Mouse (Mus musculus): ENCODE data around the gene Parp16. TPM values are rescaled to one million over a fixed set of nuclear protein-coding genes. Genes with fewer than 3 reads are reported as not detected.

The Parp16 gene
- polyA plus RNA-seq, 1 experiment from 2014 or later = 5.6 TPM

- no peak overlapping the region for H3K27ac ChIP-seq (replicated peaks in 1 of 2; ENCODE audit: control insufficient read depth in 1 of 2, insufficient read depth in 1 of 2, low read depth in 2 of 2, low read length in 2 of 2)
- no peaks in the 10 kb centered on the region for H3K27me3 ChIP-seq (ENCODE audit: control insufficient read depth, insufficient read depth, low read length)
- H3K4me1 ChIP-seq (ENCODE audit: control insufficient read depth in 2 of 2, insufficient read depth in 2 of 2, low read length in 2 of 2) = no peaks in the 10 kb centered on the region
- H3K9me3 ChIP-seq (ENCODE audit: control insufficient read depth, low read length) = no peaks in the 10 kb centered on the region
- peaks cover 19% of the 10 kb centered on the region; the same call in 1 of the 2 replicates for H3K36me3 ChIP-seq (ENCODE audit: control insufficient read depth, insufficient read depth, low read length)
- no peak overlapping the region for H3K9ac ChIP-seq (ENCODE audit: low read length)
- no peak overlapping the region for H3K4me3 ChIP-seq (ENCODE audit: control insufficient read depth in 1 of 2, insufficient read depth in 1 of 2, low read depth in 1 of 2, low read length in 2 of 2)
- ATAC-seq (ENCODE audit: insufficient number of reproducible peaks, insufficient read depth, low FRiP score, low read depth) = no peak
- H3K4me2 ChIP-seq (ENCODE audit: low read length) = no peak overlapping the region
- 37% methylated on average over 4 of the region's 4 CpGs for WGBS
Observed at GRCm38 (mm10) chr9:65225795-65226194, 30.6 kb downstream of the Parp16 start.

- H3K4me2 ChIP-seq (ENCODE audit: low read length) = no peak overlapping the region
- no peak overlapping the region for H3K9ac ChIP-seq (ENCODE audit: low read length)
- no peak for ATAC-seq (ENCODE audit: insufficient number of reproducible peaks, insufficient read depth, low FRiP score, low read depth)
- no peaks in the 10 kb centered on the region for H3K4me1 ChIP-seq (ENCODE audit: control insufficient read depth in 2 of 2, insufficient read depth in 2 of 2, low read length in 2 of 2)
- H3K4me3 ChIP-seq (ENCODE audit: control insufficient read depth in 1 of 2, insufficient read depth in 1 of 2, low read depth in 1 of 2, low read length in 2 of 2) = no peak overlapping the region
- WGBS = 78% methylated on average over 6 of the region's 6 CpGs
- H3K36me3 ChIP-seq (ENCODE audit: control insufficient read depth, insufficient read depth, low read length) = peaks cover 22% of the 10 kb centered on the region; the same call in 1 of the 2 replicates
- no peaks in the 10 kb centered on the region for H3K27me3 ChIP-seq (ENCODE audit: control insufficient read depth, insufficient read depth, low read length)
- no peak overlapping the region for H3K27ac ChIP-seq (replicated peaks in 1 of 2; ENCODE audit: control insufficient read depth in 1 of 2, insufficient read depth in 1 of 2, low read depth in 2 of 2, low read length in 2 of 2)
- H3K9me3 ChIP-seq (ENCODE audit: control insufficient read depth, low read length) = no peaks in the 10 kb centered on the region
Observed at GRCm38 (mm10) chr9:65230250-65230649, 35.1 kb downstream of the Parp16 start.

GRCm38 (mm10) chr9:65231284-65231683 is 36.1 kb downstream of the Parp16 start:
- ATAC-seq (ENCODE audit: insufficient number of reproducible peaks, insufficient read depth, low FRiP score, low read depth) = no peak
- H3K27me3 ChIP-seq (ENCODE audit: control insufficient read depth, insufficient read depth, low read length) = no peaks in the 10 kb centered on the region

GRCm38 (mm10) chr9:65233243-65233985 is 38.3 kb downstream of the Parp16 start:
- WGBS = 87% methylated on average over 9 of the region's 9 CpGs
- no peak overlapping the region for H3K4me2 ChIP-seq (ENCODE audit: low read length)
- ATAC-seq (ENCODE audit: insufficient number of reproducible peaks, insufficient read depth, low FRiP score, low read depth) = no peak
- no peak overlapping the region for H3K4me3 ChIP-seq (ENCODE audit: control insufficient read depth in 1 of 2, insufficient read depth in 1 of 2, low read depth in 1 of 2, low read length in 2 of 2)
- H3K4me1 ChIP-seq (ENCODE audit: control insufficient read depth in 2 of 2, insufficient read depth in 2 of 2, low read length in 2 of 2) = no peaks in the 10 kb centered on the region
- H3K27ac ChIP-seq (replicated peaks in 1 of 2; ENCODE audit: control insufficient read depth in 1 of 2, insufficient read depth in 1 of 2, low read depth in 2 of 2, low read length in 2 of 2) = no peak overlapping the region
- H3K9ac ChIP-seq (ENCODE audit: low read length) = no peak overlapping the region
- H3K9me3 ChIP-seq (ENCODE audit: control insufficient read depth, low read length) = no peaks in the 10 kb centered on the region
- H3K27me3 ChIP-seq (ENCODE audit: control insufficient read depth, insufficient read depth, low read length) = no peaks in the 10 kb centered on the region
- peaks cover 16% of the 10 kb centered on the region for H3K36me3 ChIP-seq (ENCODE audit: control insufficient read depth, insufficient read depth, low read length)

More at GRCm38 (mm10) chr9:65231284-65231683, 36.1 kb downstream of the Parp16 start:
- Histone ChIP-seq H3K27ac (replicated peaks in 1 of 2; ENCODE audit: control insufficient read depth in 1 of 2, insufficient read depth in 1 of 2, low read depth in 2 of 2, low read length in 2 of 2) (no peak overlapping the region), H3K4me2 (ENCODE audit: low read length) (no peak overlapping the region), H3K36me3 (ENCODE audit: control insufficient read depth, insufficient read depth, low read length) (peaks cover 18% of the 10 kb centered on the region), H3K4me3 (ENCODE audit: control insufficient read depth in 1 of 2, insufficient read depth in 1 of 2, low read depth in 1 of 2, low read length in 2 of 2) (no peak overlapping the region), H3K9ac (ENCODE audit: low read length) (no peak overlapping the region), H3K4me1 (ENCODE audit: control insufficient read depth in 2 of 2, insufficient read depth in 2 of 2, low read length in 2 of 2) (no peaks in the 10 kb centered on the region), H3K9me3 (ENCODE audit: control insufficient read depth, low read length) (no peaks in the 10 kb centered on the region)
- 58% methylated on average over 8 of the region's 8 CpGs for WGBS

- Histone ChIP-seq H3K9ac (ENCODE audit: low read length) (no peak overlapping the region), H3K4me1 (ENCODE audit: control insufficient read depth in 2 of 2, insufficient read depth in 2 of 2, low read length in 2 of 2) (no peaks in the 10 kb centered on the region), H3K27me3 (ENCODE audit: control insufficient read depth, insufficient read depth, low read length) (no peaks in the 10 kb centered on the region), H3K4me2 (ENCODE audit: low read length) (no peak overlapping the region), H3K36me3 (ENCODE audit: control insufficient read depth, insufficient read depth, low read length) (peaks cover 16% of the 10 kb centered on the region), H3K9me3 (ENCODE audit: control insufficient read depth, low read length) (no peaks in the 10 kb centered on the region), H3K27ac (replicated peaks in 1 of 2; ENCODE audit: control insufficient read depth in 1 of 2, insufficient read depth in 1 of 2, low read depth in 2 of 2, low read length in 2 of 2) (no peak overlapping the region), H3K4me3 (ENCODE audit: control insufficient read depth in 1 of 2, insufficient read depth in 1 of 2, low read depth in 1 of 2, low read length in 2 of 2) (no peak overlapping the region)
- WGBS = 70% methylated on average over 3 of the region's 3 CpGs
- no peak for ATAC-seq (ENCODE audit: insufficient number of reproducible peaks, insufficient read depth, low FRiP score, low read depth)
Observed at GRCm38 (mm10) chr9:65234734-65235133, 39.6 kb downstream of the Parp16 start.

GRCm38 (mm10) chr9:65235601-65236000 is 40.4 kb downstream of the Parp16 start:
- H3K36me3 ChIP-seq (ENCODE audit: control insufficient read depth, insufficient read depth, low read length) = peaks cover 9% of the 10 kb centered on the region
- H3K27me3 ChIP-seq (ENCODE audit: control insufficient read depth, insufficient read depth, low read length) = no peaks in the 10 kb centered on the region
- no peak overlapping the region for H3K4me3 ChIP-seq (ENCODE audit: control insufficient read depth in 1 of 2, insufficient read depth in 1 of 2, low read depth in 1 of 2, low read length in 2 of 2)
- no peak for ATAC-seq (ENCODE audit: insufficient number of reproducible peaks, insufficient read depth, low FRiP score, low read depth)
- H3K27ac ChIP-seq (replicated peaks in 1 of 2; ENCODE audit: control insufficient read depth in 1 of 2, insufficient read depth in 1 of 2, low read depth in 2 of 2, low read length in 2 of 2) = no peak overlapping the region
- no peaks in the 10 kb centered on the region for H3K9me3 ChIP-seq (ENCODE audit: control insufficient read depth, low read length)
- no peak overlapping the region for H3K9ac ChIP-seq (ENCODE audit: low read length)
- no peaks in the 10 kb centered on the region for H3K4me1 ChIP-seq (ENCODE audit: control insufficient read depth in 2 of 2, insufficient read depth in 2 of 2, low read length in 2 of 2)
- 24% methylated on average over 1 of the region's 1 CpGs for WGBS
- no peak overlapping the region for H3K4me2 ChIP-seq (ENCODE audit: low read length)

- Histone ChIP-seq H3K9me3 (ENCODE audit: control insufficient read depth, low read length) (no peaks in the 10 kb centered on the region), H3K4me1 (ENCODE audit: control insufficient read depth in 2 of 2, insufficient read depth in 2 of 2, low read length in 2 of 2) (no peaks in the 10 kb centered on the region), H3K4me2 (ENCODE audit: low read length) (no peak overlapping the region), H3K27ac (replicated peaks in 1 of 2; ENCODE audit: control insufficient read depth in 1 of 2, insufficient read depth in 1 of 2, low read depth in 2 of 2, low read length in 2 of 2) (no peak overlapping the region), H3K36me3 (ENCODE audit: control insufficient read depth, insufficient read depth, low read length) (peaks cover 9% of the 10 kb centered on the region), H3K9ac (ENCODE audit: low read length) (no peak overlapping the region), H3K27me3 (ENCODE audit: control insufficient read depth, insufficient read depth, low read length) (no peaks in the 10 kb centered on the region), H3K4me3 (ENCODE audit: control insufficient read depth in 1 of 2, insufficient read depth in 1 of 2, low read depth in 1 of 2, low read length in 2 of 2) (no peak overlapping the region)
- ATAC-seq (ENCODE audit: insufficient number of reproducible peaks, insufficient read depth, low FRiP score, low read depth) = no peak
- WGBS = 70% methylated on average over 11 of the region's 11 CpGs
Observed at GRCm38 (mm10) chr9:65237616-65238015, 42.5 kb downstream of the Parp16 start.
